Mouse (Mus musculus) lung, postnatal 36 days (tissue): ENCODE data around the gene Rhox2b.
"Not testable (repeated sequence)": the region's sequence is repeated elsewhere in the genome, so short reads cannot be mapped to it uniquely, and the experiment has no call there.

Experiments
- DNase-seq: peaks from one replicate; pipeline ENCODE4 v3.0.0; 2022; ENCODE audit warnings: mixed read lengths

Rhox2b gene

GRCm38 (mm10) chrX:37411767-37412166 is at the start of gene Rhox2b:
Gene Rhox2b, plus strand, starts transcription at chrX:37412067.
- not testable (repeated sequence) for DNase-seq

- not testable (repeated sequence) for DNase-seq
Observed at GRCm38 (mm10) chrX:37379728-37380127, 32.1 kb upstream of the Rhox2b start, which contains the start of gene Rhox3a2. Gene Rhox3a2, plus strand, starts transcription at chrX:37380028.

- DNase-seq = not testable (repeated sequence)
Observed at GRCm38 (mm10) chrX:37390548-37390947, 21.3 kb upstream of the Rhox2b start, which contains the start of gene Rhox4a2. Gene Rhox4a2, plus strand, starts transcription at chrX:37390848.

GRCm38 (mm10) chrX:37432194-37432593 is 20.3 kb downstream of the Rhox2b start, which contains the start of gene Rhox4b:
Gene Rhox4b, plus strand, starts transcription at chrX:37432494.
- not testable (repeated sequence) for DNase-seq

GRCm38 (mm10) chrX:37453380-37453779 is 41.5 kb downstream of the Rhox2b start, which contains the start of gene Rhox2c:
Gene Rhox2c, plus strand, starts transcription at chrX:37453680.
- DNase-seq = not testable (repeated sequence)

GRCm38 (mm10) chrX:37458285-37458684 is 46.4 kb downstream of the Rhox2b start, which contains the start of gene Rhox3c:
Gene Rhox3c, plus strand, starts transcription at chrX:37458585.
- DNase-seq = not testable (repeated sequence)
